Mouse (Mus musculus) frontal cortex, postnatal 36 days (tissue): ENCODE data around the gene Gm49355.

Experiments used
- DNase-seq, 2 experiments: peaks; one replicate each; pipeline ENCODE4 v3.0.0; 2022; ENCODE audit warnings: low spot score in 2 of 2

Gene Gm49355

DNA sequence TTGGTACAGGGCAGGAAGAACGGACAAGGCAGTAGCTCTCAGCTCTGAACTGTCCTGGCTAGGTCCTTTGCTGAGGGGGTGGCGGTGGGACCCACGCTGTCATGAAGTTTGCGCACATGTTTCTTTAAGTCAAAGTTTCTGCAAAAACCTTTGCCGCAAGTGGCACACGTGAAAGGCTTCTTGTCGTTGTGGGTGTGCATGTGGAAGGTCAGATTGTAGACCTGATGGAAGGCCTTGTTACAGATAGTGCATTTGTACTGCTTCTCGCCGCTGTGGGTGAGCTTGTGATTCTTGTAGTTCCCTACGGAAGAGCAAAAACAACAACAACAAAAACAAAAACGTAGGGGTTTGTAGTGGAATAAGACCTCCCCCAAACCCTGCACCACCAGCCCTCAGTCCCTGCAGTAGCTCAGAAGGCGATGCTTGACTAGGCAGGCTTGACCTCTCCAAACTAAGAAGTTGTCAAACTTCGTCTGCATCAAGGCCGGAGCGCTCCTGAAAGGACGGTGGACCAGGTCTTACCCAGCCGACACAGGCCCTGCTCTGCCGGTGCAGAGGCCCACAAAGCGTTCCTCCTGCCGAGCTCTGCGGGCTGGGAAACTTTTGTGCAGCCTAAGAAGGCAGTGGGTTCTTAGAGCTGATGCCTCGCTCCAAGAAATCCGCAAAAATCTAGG lies 58.8 kb downstream of the Gm49355 start:
- DNase-seq = no peak

DNA sequence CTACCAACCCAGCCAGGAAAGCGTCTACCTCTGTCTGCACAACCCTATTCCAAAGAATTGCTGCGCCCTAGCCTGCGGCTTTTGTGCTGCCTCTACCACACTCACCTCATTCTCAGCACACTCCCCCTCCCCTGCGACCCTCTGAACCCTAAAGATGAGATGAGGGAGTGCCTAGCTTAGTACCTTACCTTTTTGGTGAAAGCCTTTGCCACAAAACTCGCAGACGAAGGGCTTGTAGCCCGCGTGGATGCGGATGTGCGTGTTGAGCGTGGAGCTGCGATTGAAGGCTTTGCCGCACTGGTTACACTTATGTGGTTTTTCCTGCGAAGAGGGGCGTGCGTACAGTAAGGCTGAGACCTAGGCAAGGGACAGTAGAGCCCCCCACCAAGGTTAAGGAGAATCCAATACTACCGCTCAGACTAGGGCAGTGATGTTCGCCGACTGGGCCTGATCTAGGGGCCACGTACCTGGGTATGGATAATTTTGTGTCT lies 59.7 kb downstream of the Gm49355 start:
- DNase-seq = peak in 1 of 2 experiments; percentile 11

DNA sequence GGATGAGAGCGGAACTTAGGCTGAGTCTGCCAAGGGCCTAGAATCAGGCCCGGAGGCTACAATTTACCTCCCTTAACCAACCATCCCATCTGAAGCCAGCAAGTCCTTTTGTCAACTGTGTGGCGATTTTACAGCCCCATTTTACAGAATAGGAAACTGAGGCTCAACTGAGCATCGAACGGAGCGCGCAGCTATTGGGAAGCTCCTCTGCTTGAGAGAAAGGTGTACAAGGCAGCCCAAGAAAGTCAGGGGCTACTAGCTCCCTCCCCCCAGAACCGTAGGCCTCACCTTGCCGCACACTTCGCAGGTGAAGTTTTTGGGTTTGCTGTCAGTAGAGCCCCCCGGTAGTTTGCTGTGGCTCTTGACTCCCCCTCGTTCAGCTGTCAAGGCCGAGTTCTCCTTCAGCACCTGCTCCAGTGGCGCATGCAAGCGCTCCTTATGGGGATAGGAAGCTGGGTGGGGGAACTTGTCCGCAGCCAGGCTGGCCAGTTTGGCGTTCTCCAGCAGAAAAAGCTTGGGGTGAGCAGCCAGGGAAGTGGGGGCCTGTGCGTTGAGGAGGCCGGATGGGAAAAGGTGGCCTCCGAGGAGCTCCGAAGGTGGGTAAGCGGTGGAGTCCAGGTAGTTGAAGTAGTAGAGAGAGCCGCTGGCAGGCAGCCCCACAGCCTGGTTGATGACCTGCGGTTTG lies 60.4 kb downstream of the Gm49355 start:
- peak in 1 of 2 experiments; percentile 17 for DNase-seq

DNA sequence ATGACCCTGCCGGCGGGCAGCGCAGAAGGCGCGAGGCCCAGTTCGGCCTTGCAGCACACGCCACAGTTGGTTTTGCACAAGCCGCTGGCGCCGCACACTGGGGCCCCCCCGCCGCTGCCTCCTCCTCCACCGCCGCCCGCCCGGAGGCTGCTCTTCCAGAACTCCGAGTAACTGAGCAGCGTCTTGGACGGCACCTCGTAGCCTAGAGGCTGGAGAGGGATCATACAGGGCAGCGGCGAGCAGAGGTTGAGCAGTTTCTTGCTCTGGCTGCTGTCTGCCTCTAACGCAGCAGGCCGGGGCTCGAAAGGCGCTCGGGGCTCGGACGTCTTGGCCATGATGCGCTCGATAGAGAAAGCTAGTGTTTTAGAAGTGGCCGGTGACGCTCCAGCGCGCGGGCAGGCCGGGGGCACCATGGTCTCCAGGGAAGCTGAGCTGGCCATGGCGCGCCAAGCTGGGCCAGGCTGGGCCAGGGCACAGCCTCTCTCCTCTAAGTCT lies 61.0 kb downstream of the Gm49355 start:
- DNase-seq = peak; percentile 33 to 36

DNA sequence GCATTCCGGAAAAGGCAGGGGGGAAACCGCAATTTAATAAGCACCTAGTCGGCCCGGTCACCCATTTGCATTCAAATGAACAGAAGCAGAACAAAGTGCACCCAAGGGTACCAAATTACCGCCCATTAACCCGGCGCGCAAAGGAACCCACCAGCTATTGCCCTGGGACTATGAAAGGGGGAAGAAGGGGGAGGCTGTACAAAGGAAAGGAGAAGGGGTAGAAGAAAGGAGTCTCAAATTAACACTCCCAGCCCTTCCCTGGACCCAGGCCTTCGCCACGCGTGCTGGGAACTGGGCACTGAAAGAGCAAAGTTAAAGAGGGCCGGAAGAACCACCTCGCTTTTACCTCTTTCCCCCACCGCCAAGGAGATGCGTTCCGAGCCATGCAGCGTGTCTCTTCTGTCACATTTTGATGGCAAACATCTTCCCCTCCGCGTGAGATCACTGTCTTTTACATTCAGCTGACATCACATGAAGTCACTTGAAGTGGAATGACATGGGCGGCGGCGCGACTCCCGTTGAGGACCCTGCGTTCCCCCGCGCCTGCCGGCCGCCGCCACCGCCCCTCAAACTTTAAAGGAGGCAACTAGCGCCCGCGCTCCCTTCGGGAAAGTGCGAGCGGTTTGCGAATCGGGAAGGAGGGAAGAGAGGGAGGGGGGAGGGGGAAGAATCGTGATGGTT lies 61.6 kb downstream of the Gm49355 start:
- peak; percentile 35 to 37 for DNase-seq

GRCm38 (mm10) chr14:12346011-12346864 lies 62.5 kb downstream of the Gm49355 start:
- peak; percentile 30 to 39 for DNase-seq

DNA sequence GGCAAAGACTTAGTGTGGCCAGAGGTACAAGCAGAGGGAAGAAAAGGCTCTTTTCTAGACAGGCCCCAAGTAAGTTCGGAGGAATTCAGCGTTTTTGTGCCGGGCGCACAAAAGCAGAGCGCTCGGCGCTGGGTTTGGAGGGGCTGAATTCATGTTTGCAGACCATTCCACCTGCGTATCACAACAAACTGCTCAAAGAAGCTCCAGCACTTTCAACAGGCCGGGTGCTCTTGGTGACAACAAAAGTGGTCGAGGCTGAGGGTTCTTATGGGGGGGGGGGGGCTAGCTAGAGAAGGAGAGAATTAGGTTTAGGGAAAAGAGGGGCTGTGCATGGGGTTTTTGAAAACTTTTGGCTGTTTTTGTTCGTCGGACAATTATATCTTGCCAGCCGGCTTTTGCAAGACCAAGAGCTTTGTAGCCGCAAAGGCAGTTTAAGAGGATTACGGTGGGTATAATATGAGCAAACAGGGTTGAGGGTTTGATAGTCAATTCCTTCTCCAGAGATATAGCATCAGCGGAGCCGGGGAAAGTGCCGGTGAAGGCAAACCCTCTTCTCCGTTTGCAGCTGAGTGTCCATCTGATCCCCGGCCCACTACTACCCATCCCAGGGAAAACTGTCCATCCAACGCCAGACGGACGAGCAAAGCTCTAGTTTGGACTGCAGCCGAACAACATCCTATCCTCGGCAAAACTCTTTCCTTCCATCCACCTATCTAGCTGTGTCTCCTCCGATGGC lies 63.3 kb downstream of the Gm49355 start:
- DNase-seq = no peak

- DNase-seq = no peak
Measured at GRCm38 (mm10) chr14:12348089-12348488, 64.3 kb downstream of the Gm49355 start, which contains the start of gene Fezf2. Gene Fezf2 (minus strand): TSS chr14:12348189.

- DNase-seq = peak in 1 of 2 experiments; percentile 16
Measured at GRCm38 (mm10) chr14:12349334-12350090, 65.7 kb downstream of the Gm49355 start.

GRCm38 (mm10) chr14:12350271-12350916 lies 66.6 kb downstream of the Gm49355 start:
- DNase-seq = no peak
